Mouse (Mus musculus): ENCODE measurements at regions not wholly inside any gene's neighbourhood (a gene's known extent, or its start where the extent isn't known, plus 50 kb on each side); places are given as distances from the start of the nearest gene placed in this dataset.
"Not testable (repeated sequence)": the region's sequence is repeated elsewhere in the genome, so short reads cannot be mapped to it uniquely, and the experiment has no call there.

- DNase-seq (ENCODE audit: low spot score in 2 of 2): no peak
Observed at GRCm38 (mm10) chr1:152252658-152253267, 133.7 kb downstream of the Tsen15 start.

GRCm38 (mm10) chr1:152241026-152241425, 145.5 kb downstream of the Tsen15 start:
- no peak for DNase-seq (ENCODE audit: low spot score in 2 of 2)

DNA sequence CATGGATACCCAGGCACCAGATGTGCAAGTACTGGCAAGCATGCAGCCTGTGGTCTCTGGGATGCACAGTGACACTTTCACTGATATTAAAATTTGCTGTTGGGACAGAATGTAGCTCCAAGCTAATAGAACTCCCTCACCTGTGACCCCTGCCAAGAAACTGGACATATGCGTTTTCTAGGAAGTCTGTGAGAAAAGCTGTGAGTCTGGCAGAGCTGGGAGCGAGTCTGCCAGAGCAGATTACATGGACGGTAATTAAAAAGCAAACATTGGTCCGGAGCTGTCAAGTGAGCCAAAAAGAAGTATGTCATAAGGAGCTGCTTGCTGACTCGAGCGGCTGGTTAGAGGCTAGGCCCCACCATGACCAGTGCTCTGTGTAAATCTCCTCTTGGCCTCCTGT, 147.1 kb downstream of the Tsen15 start:
- no peak for DNase-seq (ENCODE audit: low spot score in 2 of 2)

DNA sequence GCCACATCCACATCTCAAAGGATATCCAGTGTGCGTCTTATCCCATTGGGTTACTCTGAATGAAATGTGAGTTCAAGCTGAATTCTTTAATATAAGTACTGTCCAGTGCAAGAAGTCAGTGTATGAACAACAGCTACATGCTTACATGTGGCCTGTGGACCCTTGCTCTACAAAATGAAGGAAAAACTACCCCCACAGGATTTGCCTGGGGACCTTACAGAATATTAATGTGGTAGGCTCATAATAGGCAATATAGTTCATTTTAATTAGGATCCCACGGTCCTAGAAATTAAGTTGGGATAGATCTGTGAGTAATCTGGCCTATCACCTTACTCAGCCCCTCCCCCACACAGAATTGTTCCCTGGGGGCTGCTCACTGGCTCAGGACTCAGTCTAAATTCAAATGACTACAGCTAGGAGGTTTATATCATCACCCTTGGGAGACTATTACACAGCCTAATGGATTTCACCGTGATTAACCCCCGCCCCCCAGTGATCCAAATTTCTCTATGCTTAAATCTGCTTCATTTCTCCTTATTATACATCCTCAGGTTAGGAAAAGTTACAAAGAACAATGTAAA, 145.4 kb upstream of the 1700025G04Rik start:
- DNase-seq (ENCODE audit: low spot score in 2 of 2): no peak

DNA sequence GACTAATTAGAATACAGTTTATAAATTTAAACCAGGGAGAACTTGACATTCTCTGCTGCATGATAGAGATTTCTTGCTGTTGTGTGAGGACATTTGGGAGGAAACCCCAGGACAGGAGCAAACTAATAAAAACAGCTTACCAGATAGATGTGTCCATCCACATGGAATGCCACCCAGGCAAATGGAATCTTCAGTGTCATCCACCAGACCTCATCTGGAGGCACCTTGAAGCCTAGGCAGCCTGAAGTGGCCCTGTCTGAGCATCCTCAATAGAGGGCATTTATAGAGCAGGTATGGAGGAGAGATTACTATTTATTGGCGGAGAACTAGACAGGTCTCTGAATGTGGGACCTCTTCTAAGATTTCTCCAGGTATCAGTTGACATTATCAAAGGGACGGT, 144.8 kb upstream of the 1700025G04Rik start:
- no peak for DNase-seq (ENCODE audit: low spot score in 2 of 2)

GRCm38 (mm10) chr1:152231717-152232202, 141.8 kb upstream of the 1700025G04Rik start:
- DNase-seq (ENCODE audit: low spot score in 2 of 2): no peak

GRCm38 (mm10) chr1:152229709-152230108, 139.8 kb upstream of the 1700025G04Rik start:
- DNase-seq (ENCODE audit: low spot score in 2 of 2): no peak

DNA sequence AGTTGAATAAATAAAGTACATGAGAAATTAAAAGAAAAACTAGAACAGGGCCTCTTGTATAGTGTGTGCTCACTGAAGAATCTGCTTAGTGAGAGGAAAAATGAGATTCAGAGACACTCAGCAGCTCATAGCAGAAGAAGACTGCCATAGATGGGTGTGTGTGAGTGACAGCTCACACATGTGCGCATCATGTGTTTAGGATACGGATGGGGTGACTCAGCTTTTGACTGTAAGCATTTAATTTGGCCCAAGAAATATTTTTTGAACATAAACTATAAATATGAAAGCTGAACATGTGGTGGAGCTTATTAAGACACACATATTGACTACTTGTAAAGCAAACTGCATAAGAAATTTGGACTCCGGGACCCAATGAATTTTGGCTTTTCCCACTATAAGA, 136.1 kb upstream of the 1700025G04Rik start:
- DNase-seq (ENCODE audit: low spot score in 2 of 2): no peak

- peak in 1 of 2 experiments; percentile 19 for DNase-seq (ENCODE audit: low spot score in 2 of 2)
Observed at GRCm38 (mm10) chr1:152223666-152224065, 133.7 kb upstream of the 1700025G04Rik start.

GRCm38 (mm10) chr1:152220804-152221565, 131.1 kb upstream of the 1700025G04Rik start:
- DNase-seq (ENCODE audit: low spot score in 2 of 2): no peak

- not testable (repeated sequence) for DNase-seq (ENCODE audit: low spot score in 2 of 2)
Observed at GRCm38 (mm10) chr1:152219752-152220151, 129.8 kb upstream of the 1700025G04Rik start.

- DNase-seq (ENCODE audit: low spot score in 2 of 2): no peak
Observed at GRCm38 (mm10) chr1:152217404-152217803, 127.5 kb upstream of the 1700025G04Rik start.

DNA sequence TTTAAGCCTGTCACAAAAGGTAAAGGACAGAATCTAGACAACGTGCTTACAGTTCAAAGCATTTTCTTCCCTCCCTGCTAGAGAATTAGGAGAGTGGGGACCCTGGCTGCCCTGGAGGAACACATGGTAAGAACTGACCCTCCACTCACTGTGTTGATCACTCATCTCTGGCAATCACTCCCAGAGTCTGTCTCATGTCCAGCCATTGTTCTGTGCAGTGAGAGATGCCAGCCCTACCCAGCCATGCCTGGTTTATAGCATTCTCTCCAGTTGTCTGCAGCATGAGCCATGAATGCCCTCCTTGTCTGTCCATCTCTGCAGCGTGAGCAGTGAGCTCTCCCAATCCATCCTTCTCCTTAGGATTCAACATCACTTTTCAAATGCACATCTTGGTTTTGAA, 124.5 kb upstream of the 1700025G04Rik start:
- DNase-seq (ENCODE audit: low spot score in 2 of 2): no peak

DNA sequence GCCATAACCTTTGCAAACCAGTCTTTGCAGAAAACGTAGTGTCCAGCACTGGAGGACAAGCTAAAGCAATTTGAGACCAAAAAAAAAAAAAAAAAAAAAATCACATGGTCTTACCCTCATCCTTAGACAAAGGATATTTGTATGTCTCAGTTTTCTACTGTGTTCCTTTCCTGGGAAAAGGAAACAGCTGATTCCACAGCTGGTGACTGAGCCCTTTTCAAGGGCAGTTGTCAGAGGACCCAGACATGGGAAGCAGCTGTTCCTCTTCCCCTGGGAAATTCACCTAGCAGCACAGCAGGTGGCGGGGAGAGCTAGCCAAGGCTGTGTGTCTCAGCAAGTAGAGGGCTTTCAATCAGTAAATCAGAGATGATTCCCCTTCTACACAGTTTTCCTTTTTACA, 113.3 kb upstream of the 1700025G04Rik start:
- peak in 1 of 2 experiments; percentile 16 for DNase-seq (ENCODE audit: low spot score in 2 of 2)

- DNase-seq (ENCODE audit: low spot score in 2 of 2): no peak
Observed at GRCm38 (mm10) chr1:152188700-152189099, 98.8 kb upstream of the 1700025G04Rik start.

DNA sequence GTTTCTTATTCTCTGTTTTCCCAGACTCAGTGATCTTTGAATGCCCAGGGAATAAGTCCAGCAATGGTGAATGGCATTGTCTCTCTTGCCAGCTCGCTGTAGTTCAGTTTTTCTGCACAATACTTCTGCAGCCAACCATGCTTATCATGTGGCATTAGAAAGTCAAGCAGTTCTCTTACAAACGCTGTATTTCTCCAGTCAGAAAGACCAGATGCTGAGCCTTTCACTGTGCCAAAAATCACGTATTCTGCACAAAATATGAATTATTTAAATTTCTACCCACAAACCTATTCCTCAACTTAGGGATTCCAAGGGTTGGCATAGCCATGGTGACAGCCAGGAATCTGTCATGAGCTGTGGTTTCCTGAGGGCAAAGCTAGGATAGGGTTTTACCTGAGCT, 95.0 kb upstream of the 1700025G04Rik start:
- no peak for DNase-seq (ENCODE audit: low spot score in 2 of 2)

- DNase-seq (ENCODE audit: low spot score in 2 of 2): peak in 1 of 2 experiments; percentile 7
Observed at GRCm38 (mm10) chr1:152176267-152176970, 86.5 kb upstream of the 1700025G04Rik start.

DNA sequence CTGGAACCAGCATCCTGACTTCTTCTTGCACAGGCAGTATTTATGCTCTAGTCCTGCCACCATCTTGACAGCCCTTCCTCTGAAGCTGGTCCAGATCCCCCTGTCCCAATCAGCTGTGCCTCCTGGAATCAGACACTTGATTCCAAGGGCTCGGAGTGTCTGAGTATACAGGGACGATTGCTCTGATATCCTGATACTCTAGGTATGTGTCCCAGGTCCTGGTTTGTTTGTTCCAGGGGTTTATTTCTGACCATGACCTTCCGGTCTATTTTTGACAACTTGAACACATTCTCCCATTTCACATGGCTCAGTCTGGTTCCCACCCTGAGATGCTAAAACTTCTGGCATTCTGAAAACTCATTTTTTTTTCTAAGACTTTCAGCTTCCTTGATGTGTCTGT, 85.8 kb upstream of the 1700025G04Rik start:
- peak in 1 of 2 experiments; percentile 17 for DNase-seq (ENCODE audit: low spot score in 2 of 2)

- DNase-seq (ENCODE audit: low spot score in 2 of 2): no peak
Observed at GRCm38 (mm10) chr1:152174464-152174863, 84.5 kb upstream of the 1700025G04Rik start.

- peak; percentile 45 to 51 for DNase-seq (ENCODE audit: low spot score in 2 of 2)
Observed at GRCm38 (mm10) chr1:152171034-152171790, 81.3 kb upstream of the 1700025G04Rik start.

DNA sequence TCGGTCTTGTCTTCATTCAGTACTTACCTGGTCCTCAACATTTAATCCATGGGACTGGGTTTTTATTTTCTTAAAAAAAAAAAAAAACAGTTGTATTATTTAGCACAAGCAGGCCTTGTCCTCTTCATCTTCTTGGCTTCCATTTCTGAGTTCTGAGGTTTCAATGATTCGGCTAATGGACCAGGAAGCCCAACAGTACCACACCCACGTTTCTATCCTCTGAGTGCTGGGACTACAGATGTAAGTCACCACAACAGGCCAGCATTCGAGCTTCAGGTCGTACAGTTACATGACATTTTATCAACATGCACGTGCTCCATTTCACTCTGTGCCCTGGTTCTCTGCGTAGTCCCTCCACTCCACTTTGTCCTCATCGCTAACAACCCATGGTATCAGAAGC, 80.7 kb upstream of the 1700025G04Rik start:
- no peak for DNase-seq (ENCODE audit: low spot score in 2 of 2)
